24 mouse cellular contexts compared by ENCODE assay signal in genomic region chr5:5042735-5043134, GRCm38 (mm10).
"Had no signal": no experiment of that assay in that cellular context is flagged by ENCODE, and none has a peak within 500 bp of the region (broad histone marks: within the 10 kb centered on the region; RNA-seq: fewer than 3 reads in every experiment).

No protein-coding gene starts in this region.

- H3K36me3 ChIP-seq: heart, embryonic 10.5 days; heart, embryonic 12.5 days; hindbrain, embryonic 13.5 days; hindbrain, embryonic 15.5 days; kidney, embryonic 15.5 days; limb, embryonic 13.5 days; limb, embryonic 15.5 days; liver, embryonic 12.5 days had no signal

- H3K27me3 ChIP-seq: heart, embryonic 12.5 days; hindbrain, embryonic 13.5 days; hindbrain, embryonic 15.5 days; kidney, embryonic 15.5 days; limb, embryonic 13.5 days; limb, embryonic 15.5 days; liver, embryonic 12.5 days had no signal

- H3K4me2 ChIP-seq: heart, embryonic 12.5 days; hindbrain, embryonic 13.5 days; hindbrain, embryonic 15.5 days; kidney, embryonic 15.5 days; limb, embryonic 13.5 days; limb, embryonic 15.5 days; liver, embryonic 12.5 days had no signal

- ATAC-seq: hindbrain, postnatal 0 days; intestine, embryonic 16.5 days; liver, embryonic 12.5 days had no signal

- H3K27ac ChIP-seq: heart, embryonic 10.5 days; hindbrain, embryonic 15.5 days; hindbrain, postnatal 0 days; kidney, embryonic 15.5 days; kidney, postnatal 0 days; limb, embryonic 13.5 days; limb, embryonic 15.5 days; liver, embryonic 12.5 days had no signal

- DNase-seq: gastrocnemius, postnatal 14 days; gastrocnemius, postnatal 36 days; heart, adult 18-20 months; heart, postnatal 10 days; heart, postnatal 36 days; kidney, adult 11 months; kidney, adult 2 months; kidney, adult 9 months; kidney, postnatal 14 days; kidney, postnatal 36 days; layer of hippocampus, adult 9-11 months; layer of hippocampus, postnatal 36 days; left cerebral cortex, postnatal 4 days had no signal

- H3K4me3 ChIP-seq: heart, embryonic 10.5 days; heart, embryonic 12.5 days; hindbrain, embryonic 13.5 days; hindbrain, embryonic 15.5 days; kidney, embryonic 15.5 days; limb, embryonic 13.5 days; limb, embryonic 15.5 days; liver, embryonic 12.5 days had no signal

- H3K9ac ChIP-seq: heart, embryonic 12.5 days; hindbrain, embryonic 13.5 days; hindbrain, embryonic 15.5 days; kidney, embryonic 15.5 days; limb, embryonic 13.5 days; limb, embryonic 15.5 days; liver, embryonic 12.5 days had no signal

- H3K9me3 ChIP-seq: heart, embryonic 10.5 days; heart, embryonic 12.5 days; hindbrain, embryonic 13.5 days; hindbrain, embryonic 15.5 days; kidney, embryonic 15.5 days; limb, embryonic 13.5 days; limb, embryonic 15.5 days; liver, embryonic 12.5 days had no signal

- H3K4me1 ChIP-seq: heart, embryonic 10.5 days; heart, embryonic 12.5 days; kidney, embryonic 15.5 days; limb, embryonic 13.5 days; limb, embryonic 15.5 days; liver, embryonic 12.5 days had no signal
